Mouse (Mus musculus) cortical plate, adult 2 months (tissue): ENCODE data around the gene Speg.

Experiments
- CTCF ChIP-seq: fragments of 200-500 bp; IDR thresholded peaks from 2 replicates; pipeline ENCODE4 v1.5.1; 2011; ENCODE audit warnings: mild to moderate bottlenecking, control low read depth, low read length; ENCODE audit not compliant: insufficient read depth; ENCODE audit errors: extremely low read depth
- POLR2A ChIP-seq: fragments of 200-500 bp; IDR thresholded peaks from 2 replicates; pipeline ENCODE4 v1.6.1; 2011; ENCODE audit warnings: mild to moderate bottlenecking, low read length, control low read depth; ENCODE audit not compliant: insufficient read depth; ENCODE audit errors: extremely low read depth

- no peak for TF ChIP-seq POLR2A
- TF ChIP-seq CTCF = no peak
Observed at GRCm38 (mm10) chr1:75423780-75424390, 48.8 kb downstream of the Speg start.
